Mouse (Mus musculus) natural killer cell, adult 2 months (primary cell): ENCODE measurements around the gene Cherp.

ENCODE experiments used
- DNase-seq, 2 experiments: peaks; one replicate each; pipeline ENCODE4 v3.0.0; 2022; ENCODE audit warnings: low spot score in 2 of 2

Gene Cherp

GRCm38 (mm10) chr8:72470684-72471083 lies 4.3 kb downstream of the Cherp start:
- DNase-seq, result no peak

GRCm38 (mm10) chr8:72469984-72470383 lies 5.0 kb downstream of the Cherp start:
- no peak for DNase-seq

- no peak for DNase-seq
Measured at GRCm38 (mm10) chr8:72469243-72469642, 5.8 kb downstream of the Cherp start.

- no peak for DNase-seq
Measured at GRCm38 (mm10) chr8:72464211-72464610, 10.8 kb downstream of the Cherp start.

- DNase-seq, result no peak
Measured at GRCm38 (mm10) chr8:72459881-72460533, 15.0 kb downstream of the Cherp start.

GRCm38 (mm10) chr8:72458457-72458856 lies 16.6 kb downstream of the Cherp start:
- DNase-seq, result no peak

GRCm38 (mm10) chr8:72457806-72458205 lies 17.2 kb downstream of the Cherp start:
- DNase-seq, result no peak

GRCm38 (mm10) chr8:72455317-72455716 lies 19.7 kb downstream of the Cherp start:
- DNase-seq, result no peak

- no peak for DNase-seq
Measured at GRCm38 (mm10) chr8:72453904-72454303, 21.1 kb downstream of the Cherp start.

GRCm38 (mm10) chr8:72451516-72451915 lies 23.5 kb downstream of the Cherp start:
- no peak for DNase-seq

GRCm38 (mm10) chr8:72445071-72445470 lies 30.0 kb downstream of the Cherp start:
- DNase-seq, result peak in 1 of 2 experiments; percentile 26

GRCm38 (mm10) chr8:72443994-72444350 lies 31.1 kb downstream of the Cherp start:
- DNase-seq, result no peak

- peak; percentile 93 to 96 for DNase-seq
Measured at GRCm38 (mm10) chr8:72443338-72443993, 31.6 kb downstream of the Cherp start, which contains the start of the genes Calr3 and 1700030K09Rik. TSS of gene Calr3 (minus strand) at chr8:72443870. TSS of gene 1700030K09Rik (plus strand) at chr8:72443880.

GRCm38 (mm10) chr8:72438248-72439015 lies 36.6 kb downstream of the Cherp start:
- no peak for DNase-seq

- DNase-seq, result no peak
Measured at GRCm38 (mm10) chr8:72434952-72435351, 40.1 kb downstream of the Cherp start.

- DNase-seq, result peak; percentile 46 to 63
Measured at GRCm38 (mm10) chr8:72429676-72430075, 45.4 kb downstream of the Cherp start.

- peak in 1 of 2 experiments; percentile 22 for DNase-seq
Measured at GRCm38 (mm10) chr8:72422926-72423325, 52.1 kb downstream of the Cherp start.

- peak; percentile 98 to 99 for DNase-seq
Measured at GRCm38 (mm10) chr8:72421362-72422335, 53.4 kb downstream of the Cherp start, which contains the start of gene Eps15l1. TSS of gene Eps15l1 (minus strand) at chr8:72421460.

GRCm38 (mm10) chr8:72420571-72421361 lies 54.3 kb downstream of the Cherp start:
- DNase-seq, result peak; percentile 15 to 32

- no peak for DNase-seq
Measured at GRCm38 (mm10) chr8:72418073-72418472, 57.0 kb downstream of the Cherp start.
